Mouse (Mus musculus): ENCODE measurements around the gene Ambra1. TPM values are rescaled to one million over a fixed set of nuclear protein-coding genes. Genes with fewer than 3 reads are reported as not detected.

Gene Ambra1
- polyA plus RNA-seq, 1 experiment: 19.3 TPM

DNA sequence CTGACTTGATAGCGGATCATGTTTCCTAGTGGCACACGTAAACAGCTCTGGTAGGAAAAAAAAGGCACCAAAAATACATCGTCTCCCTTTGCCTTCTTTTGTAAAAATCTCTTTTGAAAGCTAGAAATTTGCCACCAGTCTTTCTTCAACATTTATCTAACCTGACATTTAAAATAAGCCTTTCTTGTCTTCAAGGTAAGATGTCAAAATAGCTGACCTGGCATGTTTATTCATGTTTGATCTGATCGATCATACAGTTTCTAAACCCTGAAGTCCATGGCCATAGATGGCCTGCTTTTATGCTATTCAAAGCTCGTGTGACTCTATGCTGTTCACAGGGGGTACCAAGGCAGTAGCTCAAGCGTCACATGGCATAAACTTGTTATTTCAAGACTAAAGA, 124.6 kb downstream of the Ambra1 start:
- TF ChIP-seq USF1 (IDR thresholded peaks at IDR 0.05; ENCODE audit: low read depth) (no peak), E2F4 (IDR thresholded peaks at IDR 0.05; ENCODE audit: insufficient read depth) (no peak), TCF12 (IDR thresholded peaks at IDR 0.05; ENCODE audit: insufficient read depth, poor library complexity, severe bottlenecking) (no peak), MAX (IDR thresholded peaks at IDR 0.05; ENCODE audit: low read depth) (no peak), CEBPB (IDR thresholded peaks at IDR 0.05; ENCODE audit: insufficient read depth, poor library complexity, severe bottlenecking) (no peak), SRF (IDR thresholded peaks at IDR 0.05; ENCODE audit: control insufficient read depth, insufficient read length, low read depth) (no peak), POLR2A (IDR thresholded peaks at IDR 0.05; ENCODE audit: insufficient read length, low read depth) (no peak)
- Histone ChIP-seq H3K27me3 (ENCODE audit: control insufficient read depth, insufficient read depth, insufficient read length) (no peaks in the 10 kb centered on the region), H3K79me2 (ENCODE audit: control insufficient read depth, insufficient read depth) (no peaks in the 10 kb centered on the region), H3K4me3 (no peak overlapping the region), H3K4me2 (ENCODE audit: low read depth) (no peak overlapping the region), H3ac (ENCODE audit: control insufficient read depth, insufficient read length) (no peak overlapping the region), H3K36me3 (ENCODE audit: control insufficient read depth, insufficient read depth) (no peaks in the 10 kb centered on the region)

DNA sequence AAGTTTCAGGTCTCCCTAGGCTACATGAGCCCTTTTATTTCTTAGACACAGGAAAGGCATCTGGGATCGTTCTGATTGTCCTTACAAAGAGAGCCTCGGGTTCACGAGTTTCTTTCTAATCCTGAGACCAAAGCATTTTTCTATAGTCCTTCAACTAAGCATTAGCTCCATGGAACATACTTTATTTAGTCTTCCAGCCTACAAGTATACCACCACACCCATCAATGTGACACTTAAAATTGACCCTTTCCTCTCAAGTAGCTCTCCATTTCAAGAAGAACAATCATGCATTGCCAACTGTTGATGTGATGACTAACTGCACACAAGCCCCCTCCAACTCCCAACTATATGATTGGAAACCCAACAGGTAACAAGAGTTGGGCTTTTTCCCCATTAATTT, 127.0 kb downstream of the Ambra1 start:
- no peak for TF ChIP-seq POLR2A (IDR thresholded peaks at IDR 0.05; ENCODE audit: insufficient read length, low read depth)
- no peak for TF ChIP-seq MYOG (IDR thresholded peaks at IDR 0.05; ENCODE audit: control insufficient read depth in 1 of 3, insufficient read depth in 1 of 3, insufficient read length in 2 of 3, low read depth in 2 of 3)
- no peak for TF ChIP-seq USF1 (IDR thresholded peaks at IDR 0.05; ENCODE audit: low read depth)
- no peak for TF ChIP-seq TCF12 (IDR thresholded peaks at IDR 0.05; ENCODE audit: insufficient read depth, poor library complexity, severe bottlenecking)
- TF ChIP-seq TCF3 (IDR thresholded peaks at IDR 0.05; ENCODE audit: insufficient read length, low read depth): no peak
- no peak for TF ChIP-seq E2F4 (IDR thresholded peaks at IDR 0.05; ENCODE audit: insufficient read depth)
- no peak for TF ChIP-seq MYOD1 (IDR thresholded peaks at IDR 0.05; ENCODE audit: control insufficient read depth in 1 of 3, insufficient read length in 2 of 3, low read depth in 2 of 3)
- TF ChIP-seq REST (IDR thresholded peaks at IDR 0.05; ENCODE audit: insufficient read depth, insufficient read length): no peak
- TF ChIP-seq SRF (IDR thresholded peaks at IDR 0.05; ENCODE audit: control insufficient read depth, insufficient read length, low read depth): no peak
- TF ChIP-seq CEBPB (IDR thresholded peaks at IDR 0.05; ENCODE audit: insufficient read depth, poor library complexity, severe bottlenecking): no peak
- TF ChIP-seq MAX (IDR thresholded peaks at IDR 0.05; ENCODE audit: low read depth): no peak
- TF ChIP-seq POLR2AphosphoS2 (IDR thresholded peaks at IDR 0.05; ENCODE audit: insufficient read length, low read depth): no peak
- no peak overlapping the region for H3K4me3 ChIP-seq

DNA sequence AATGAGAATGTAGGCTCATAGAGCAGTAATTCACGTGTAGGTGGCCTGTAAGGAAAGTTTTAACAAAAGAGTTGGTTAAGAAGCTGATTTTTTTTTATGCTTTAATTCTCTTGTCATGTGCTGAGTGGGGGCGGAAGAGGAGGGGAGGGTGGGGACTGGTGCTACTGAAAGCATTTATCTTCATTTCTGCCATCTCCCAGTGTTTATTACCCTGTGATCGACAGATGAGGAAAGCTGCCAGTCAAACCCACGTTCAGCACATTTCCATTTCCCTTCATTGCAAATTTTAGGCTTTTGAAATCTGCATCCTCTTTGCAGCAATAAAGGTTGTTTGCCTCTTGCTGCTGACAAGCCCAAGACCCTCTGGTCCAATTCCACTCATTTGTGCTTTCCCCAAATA, 129.5 kb downstream of the Ambra1 start:
- no peaks in the 10 kb centered on the region for H3K36me3 ChIP-seq (ENCODE audit: control insufficient read depth, insufficient read depth)
- H3ac ChIP-seq (ENCODE audit: control insufficient read depth, insufficient read length): no peak overlapping the region
- no peaks in the 10 kb centered on the region for H3K27me3 ChIP-seq (ENCODE audit: control insufficient read depth, insufficient read depth, insufficient read length)
- no peaks in the 10 kb centered on the region for H3K79me2 ChIP-seq (ENCODE audit: control insufficient read depth, insufficient read depth)
- no peak overlapping the region for H3K4me2 ChIP-seq (ENCODE audit: low read depth)
- no peak overlapping the region for H3K4me3 ChIP-seq
- TF ChIP-seq POLR2A (IDR thresholded peaks at IDR 0.05; ENCODE audit: insufficient read length, low read depth) (no peak), TCF12 (IDR thresholded peaks at IDR 0.05; ENCODE audit: insufficient read depth, poor library complexity, severe bottlenecking) (no peak), E2F4 (IDR thresholded peaks at IDR 0.05; ENCODE audit: insufficient read depth) (no peak), USF1 (IDR thresholded peaks at IDR 0.05; ENCODE audit: low read depth) (no peak), REST (IDR thresholded peaks at IDR 0.05; ENCODE audit: insufficient read depth, insufficient read length) (no peak), MAX (IDR thresholded peaks at IDR 0.05; ENCODE audit: low read depth) (no peak), MYOG (IDR thresholded peaks at IDR 0.05; ENCODE audit: control insufficient read depth in 1 of 3, insufficient read depth in 1 of 3, insufficient read length in 2 of 3, low read depth in 2 of 3) (no peak), POLR2AphosphoS2 (IDR thresholded peaks at IDR 0.05; ENCODE audit: insufficient read length, low read depth) (no peak), TCF3 (IDR thresholded peaks at IDR 0.05; ENCODE audit: insufficient read length, low read depth) (no peak), MYOD1 (IDR thresholded peaks at IDR 0.05; ENCODE audit: control insufficient read depth in 1 of 3, insufficient read length in 2 of 3, low read depth in 2 of 3) (no peak)

More for the DNA sequence above, 127.0 kb downstream of the Ambra1 start:
- Histone ChIP-seq H3K27me3 (ENCODE audit: control insufficient read depth, insufficient read depth, insufficient read length) (no peaks in the 10 kb centered on the region), H3ac (ENCODE audit: control insufficient read depth, insufficient read length) (no peak overlapping the region), H3K79me2 (ENCODE audit: control insufficient read depth, insufficient read depth) (no peaks in the 10 kb centered on the region), H3K36me3 (ENCODE audit: control insufficient read depth, insufficient read depth) (no peaks in the 10 kb centered on the region), H3K4me2 (ENCODE audit: low read depth) (no peak overlapping the region)

DNA sequence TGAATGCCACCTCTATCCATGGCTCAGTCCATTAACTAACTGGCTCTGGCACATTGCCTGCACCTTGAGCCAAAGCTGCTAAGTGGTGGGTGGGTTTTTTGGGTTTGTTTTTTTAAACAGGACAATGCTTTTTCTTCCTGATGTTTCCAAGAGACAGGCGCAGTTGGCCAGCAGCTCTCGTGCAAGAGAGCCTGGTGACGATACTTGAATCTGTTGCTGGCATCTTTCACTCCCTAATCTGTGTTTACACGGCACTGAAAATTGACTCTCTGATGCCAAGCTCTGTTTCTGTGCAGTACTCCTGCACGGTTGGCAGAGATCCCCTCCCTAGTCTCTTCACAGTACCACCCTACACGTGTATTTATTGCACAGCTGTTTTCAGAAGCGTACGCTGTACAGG, 140.8 kb downstream of the Ambra1 start:
- peaks cover under 1% of the 10 kb centered on the region for H3K36me3 ChIP-seq (ENCODE audit: control insufficient read depth, insufficient read depth)
- no peaks in the 10 kb centered on the region for H3K79me2 ChIP-seq (ENCODE audit: control insufficient read depth, insufficient read depth)
- H3K4me3 ChIP-seq: no peak overlapping the region
- H3K27me3 ChIP-seq (ENCODE audit: control insufficient read depth, insufficient read depth, insufficient read length): no peaks in the 10 kb centered on the region
- H3K4me2 ChIP-seq (ENCODE audit: low read depth): no peak overlapping the region
- no peak overlapping the region for H3ac ChIP-seq (ENCODE audit: control insufficient read depth, insufficient read length)
- TF ChIP-seq TCF3 (IDR thresholded peaks at IDR 0.05; ENCODE audit: insufficient read length, low read depth): no peak
- TF ChIP-seq POLR2A (IDR thresholded peaks at IDR 0.05; ENCODE audit: insufficient read length, low read depth): no peak
- no peak for TF ChIP-seq REST (IDR thresholded peaks at IDR 0.05; ENCODE audit: insufficient read depth, insufficient read length)
- no peak for TF ChIP-seq CEBPB (IDR thresholded peaks at IDR 0.05; ENCODE audit: insufficient read depth, poor library complexity, severe bottlenecking)
- TF ChIP-seq MAX (IDR thresholded peaks at IDR 0.05; ENCODE audit: low read depth): no peak
- no peak for TF ChIP-seq POLR2AphosphoS2 (IDR thresholded peaks at IDR 0.05; ENCODE audit: insufficient read length, low read depth)
- TF ChIP-seq SRF (IDR thresholded peaks at IDR 0.05; ENCODE audit: control insufficient read depth, insufficient read length, low read depth): no peak
- TF ChIP-seq TCF12 (IDR thresholded peaks at IDR 0.05; ENCODE audit: insufficient read depth, poor library complexity, severe bottlenecking): no peak

DNA sequence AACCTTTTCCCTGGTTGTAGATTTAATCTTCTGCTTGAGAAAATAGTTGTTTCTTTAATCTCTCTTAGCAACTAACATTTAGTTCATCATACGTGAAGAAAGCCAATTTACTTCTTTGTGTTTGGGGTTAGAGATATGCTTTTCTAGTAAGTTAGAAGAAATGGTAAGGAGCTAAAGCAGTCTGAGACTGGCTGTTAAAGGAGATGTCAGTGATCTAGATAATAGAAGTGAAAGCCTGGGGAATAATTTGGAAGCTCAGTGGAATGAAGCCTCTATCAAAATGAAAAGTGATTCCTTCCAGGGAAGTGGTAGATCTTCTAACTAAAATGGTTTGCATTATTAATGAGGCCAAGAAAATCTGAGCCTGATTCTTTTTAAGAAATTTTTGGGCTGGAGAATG, 141.3 kb downstream of the Ambra1 start:
- Histone ChIP-seq H3K4me2 (ENCODE audit: low read depth) (no peak overlapping the region), H3K27me3 (ENCODE audit: control insufficient read depth, insufficient read depth, insufficient read length) (no peaks in the 10 kb centered on the region), H3K4me3 (no peak overlapping the region), H3K79me2 (ENCODE audit: control insufficient read depth, insufficient read depth) (no peaks in the 10 kb centered on the region), H3K36me3 (ENCODE audit: control insufficient read depth, insufficient read depth) (peaks cover 5% of the 10 kb centered on the region), H3ac (ENCODE audit: control insufficient read depth, insufficient read length) (no peak overlapping the region)
- TF ChIP-seq MYOG (IDR thresholded peaks at IDR 0.05; ENCODE audit: control insufficient read depth in 1 of 3, insufficient read depth in 1 of 3, insufficient read length in 2 of 3, low read depth in 2 of 3): no peak
- TF ChIP-seq REST (IDR thresholded peaks at IDR 0.05; ENCODE audit: insufficient read depth, insufficient read length): no peak
- no peak for TF ChIP-seq POLR2AphosphoS2 (IDR thresholded peaks at IDR 0.05; ENCODE audit: insufficient read length, low read depth)
- TF ChIP-seq E2F4 (IDR thresholded peaks at IDR 0.05; ENCODE audit: insufficient read depth): no peak
- TF ChIP-seq TCF3 (IDR thresholded peaks at IDR 0.05; ENCODE audit: insufficient read length, low read depth): no peak
- TF ChIP-seq SRF (IDR thresholded peaks at IDR 0.05; ENCODE audit: control insufficient read depth, insufficient read length, low read depth): no peak
- TF ChIP-seq CEBPB (IDR thresholded peaks at IDR 0.05; ENCODE audit: insufficient read depth, poor library complexity, severe bottlenecking): no peak
- TF ChIP-seq POLR2A (IDR thresholded peaks at IDR 0.05; ENCODE audit: insufficient read length, low read depth): no peak
- no peak for TF ChIP-seq MAX (IDR thresholded peaks at IDR 0.05; ENCODE audit: low read depth)
- no peak for TF ChIP-seq MYOD1 (IDR thresholded peaks at IDR 0.05; ENCODE audit: control insufficient read depth in 1 of 3, insufficient read length in 2 of 3, low read depth in 2 of 3)

All from myocyte (in vitro differentiated cells).